Mouse (Mus musculus) thymus, adult 2 months (tissue): Measurements from ENCODE around the gene 1700066M21Rik. TPM values are rescaled to one million over a fixed set of nuclear protein-coding genes. Genes with fewer than 3 reads are reported as not detected.
A peak's percentile ranks its signal among the peaks of the same experiment; 100 is the strongest.

Experiments
- DNase-seq: peaks from one replicate; pipeline ENCODE4 v3.0.0; 2021
- H3K27ac ChIP-seq: fragments of 200-500 bp; 2 replicates; pipeline ENCODE4 v1.5.1; 2012; ENCODE audit warnings: low read length, control low read depth; ENCODE audit not compliant: control insufficient read depth, insufficient read depth
- H3K27me3 ChIP-seq: fragments of 200-500 bp; 2 replicates; pipeline ENCODE4 v1.6.1; 2012; ENCODE audit warnings: mild to moderate bottlenecking, low read length, moderate library complexity, mixed read lengths; ENCODE audit not compliant: control insufficient read depth, insufficient read depth
- H3K36me3 ChIP-seq: fragments of 200-500 bp; 2 replicates; pipeline ENCODE4 v1.6.1; 2012; ENCODE audit warnings: mild to moderate bottlenecking, low read length, moderate library complexity; ENCODE audit not compliant: control insufficient read depth, insufficient read depth
- H3K4me1 ChIP-seq: fragments of 200-500 bp; replicated peaks from 2 replicates; pipeline ENCODE4 v1.6.1; 2012; ENCODE audit warnings: low read length; ENCODE audit not compliant: control insufficient read depth, insufficient read depth
- H3K4me3 ChIP-seq: fragments of 200-500 bp; 2 replicates; pipeline ENCODE4 v1.5.1; 2012; ENCODE audit warnings: mild to moderate bottlenecking, low read length, control low read depth, moderate library complexity; ENCODE audit not compliant: control insufficient read depth, insufficient read depth
- CTCF ChIP-seq: fragments of 200-500 bp; IDR thresholded peaks from 2 replicates; pipeline ENCODE4 v1.5.1; 2012; ENCODE audit warnings: mild to moderate bottlenecking, control low read depth, low read length, moderate library complexity, borderline replicate concordance; ENCODE audit not compliant: control insufficient read depth, poor library complexity, insufficient read depth; ENCODE audit errors: extremely low read depth
- POLR2A ChIP-seq: fragments of 200-500 bp; IDR thresholded peaks from 2 replicates; pipeline ENCODE4 v1.6.1; 2012; ENCODE audit warnings: mild to moderate bottlenecking, low read length, control low read depth, moderate library complexity; ENCODE audit not compliant: control insufficient read depth, poor library complexity, insufficient read depth; ENCODE audit errors: extremely low read depth
- WGBS: fragments of 180-500 bp; shearing (Covaris S2); methylation state at CpG from one replicate; pipeline ENCODE4 v1.1.7; 2018; 5-methylcytosine and 5-hydroxymethylcytosine counted together
- polyA plus RNA-seq: library from polyadenylated mRNA; depleted of rRNA; stranded (reverse); fragments of >200 nt; gene quantifications from 2 replicates; pipeline ENCODE4 v1.2.3, GENCODE M21; 2012

Gene 1700066M21Rik
- polyA plus RNA-seq, 1 experiment, result 22.9 TPM

DNA sequence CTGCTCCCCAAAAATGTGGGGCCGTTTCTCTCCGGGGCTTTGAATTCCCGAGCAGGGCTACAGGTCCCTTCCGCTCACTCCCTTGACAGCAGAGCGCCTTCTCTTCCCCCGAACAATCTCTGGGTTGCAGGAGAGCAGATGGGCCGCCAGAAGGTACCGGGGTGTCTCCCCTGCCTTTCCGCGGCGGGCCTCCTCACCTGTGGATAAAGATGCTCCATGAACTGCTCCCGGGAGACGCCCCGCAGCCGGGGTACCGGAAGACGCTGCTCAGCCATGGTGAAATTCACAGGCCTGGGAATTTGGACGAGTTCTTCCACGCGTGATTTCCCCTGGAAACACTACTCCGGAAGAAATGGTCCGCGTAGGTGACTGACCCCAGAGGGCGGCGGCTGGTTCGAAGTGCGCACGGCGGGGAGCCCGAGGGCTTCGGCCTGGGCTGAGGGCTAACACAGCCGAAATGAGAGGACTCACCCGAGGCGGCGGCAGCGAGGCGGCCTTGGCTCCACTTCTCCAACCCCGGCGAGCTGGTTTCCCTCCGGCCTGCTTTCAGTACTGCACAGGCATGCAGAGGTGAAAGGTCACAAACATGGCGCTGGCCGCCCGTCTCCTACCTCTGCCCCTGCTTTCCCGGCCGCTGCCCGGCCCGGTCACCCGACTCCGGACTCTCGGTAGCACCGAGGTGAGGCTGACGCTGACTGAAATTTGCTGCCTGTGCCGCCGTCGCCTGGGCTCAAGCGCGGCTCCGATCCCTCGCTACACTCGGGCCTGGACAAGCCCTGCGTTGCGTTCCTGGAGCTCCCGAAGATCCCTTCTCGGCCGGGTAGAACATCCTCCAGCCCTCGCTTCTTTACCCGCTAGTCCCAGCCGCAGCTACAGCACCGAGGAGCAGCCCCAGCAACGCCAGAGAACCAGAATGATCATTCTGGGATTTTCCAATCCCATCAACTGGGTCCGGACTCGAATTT lies 29.0 kb downstream of the 1700066M21Rik start, which contains the start of the genes Maip1 and Tyw5:
Gene Maip1, plus strand, starts transcription at position 142 of the 965 bp plus-strand sequence.
Gene Tyw5, minus strand, starts transcription at position 915 of the 965 bp plus-strand sequence.
- Histone ChIP-seq H3K4me3 (peak within 1 kb of the TSS; percentile 61), H3K27me3 (no peaks in the 10 kb centered on the region), H3K4me1 (peaks cover 6% of the 10 kb centered on the region; the same call in 1 of the 2 replicates), H3K27ac (no peak within 1 kb of the TSS), H3K36me3 (no peaks in the 10 kb centered on the region)
- WGBS, result under 1% methylated on average over 72 of the region's 72 CpGs
- no peak for TF ChIP-seq CTCF
- TF ChIP-seq POLR2A, result 0 out of 2 replicates have a peak, but pooled peaks have one; percentile 19
- peak; percentile 78 for DNase-seq

DNA sequence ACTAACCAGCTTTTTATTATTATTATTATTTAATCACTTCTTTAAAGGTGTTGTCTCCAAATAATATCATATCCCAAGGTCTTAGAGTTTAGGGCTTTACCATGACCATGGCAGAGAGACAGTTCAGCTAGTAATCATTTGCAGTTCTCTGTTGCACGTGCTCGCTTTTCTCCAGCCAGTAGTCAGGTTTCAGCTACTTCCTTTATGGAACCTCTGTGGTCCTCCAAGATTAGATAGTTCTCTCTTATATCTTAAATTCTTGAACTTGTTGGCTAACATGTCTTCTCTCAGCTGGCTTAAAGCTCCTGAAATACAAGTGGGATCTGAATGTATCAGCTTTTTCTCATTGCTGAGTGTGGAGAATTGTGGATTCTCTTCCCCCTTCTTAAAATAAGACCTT lies 31.6 kb downstream of the 1700066M21Rik start:
- DNase-seq, result no peak
- Histone ChIP-seq H3K4me3 (no peak overlapping the region), H3K27me3 (no peaks in the 10 kb centered on the region), H3K4me1 (peaks cover 6% of the 10 kb centered on the region; the same call in 1 of the 2 replicates), H3K36me3 (peaks cover 24% of the 10 kb centered on the region), H3K27ac (no peak overlapping the region)
- TF ChIP-seq CTCF (no peak), POLR2A (no peak)
- 97% methylated on average over 2 of the region's 2 CpGs for WGBS

DNA sequence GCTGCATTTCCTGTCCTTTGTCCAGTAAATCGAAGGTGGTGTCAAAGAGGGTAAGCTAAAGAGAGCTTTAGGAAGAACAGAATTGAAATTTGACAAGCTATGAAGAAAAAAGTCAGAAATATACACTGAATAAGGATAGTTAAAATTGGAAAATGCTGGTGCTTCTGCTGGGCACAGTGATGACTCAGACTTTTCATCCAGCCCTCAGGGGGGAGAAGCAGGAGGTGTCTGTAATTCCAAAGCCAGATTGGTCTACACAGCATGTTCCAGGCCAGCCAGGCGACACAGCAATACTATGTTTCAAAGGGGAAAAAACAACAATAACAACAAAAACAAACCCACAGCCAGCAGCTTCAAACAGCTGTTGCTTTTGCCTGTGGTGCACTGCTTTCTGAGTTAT lies 36.0 kb downstream of the 1700066M21Rik start:
- no peak for DNase-seq
- TF ChIP-seq CTCF (no peak), POLR2A (no peak)
- Histone ChIP-seq H3K36me3 (peaks cover 33% of the 10 kb centered on the region), H3K4me3 (no peak overlapping the region), H3K27ac (no peak overlapping the region), H3K4me1 (no peaks in the 10 kb centered on the region), H3K27me3 (no peaks in the 10 kb centered on the region)
- WGBS, result 88% methylated on average over 2 of the region's 2 CpGs

DNA sequence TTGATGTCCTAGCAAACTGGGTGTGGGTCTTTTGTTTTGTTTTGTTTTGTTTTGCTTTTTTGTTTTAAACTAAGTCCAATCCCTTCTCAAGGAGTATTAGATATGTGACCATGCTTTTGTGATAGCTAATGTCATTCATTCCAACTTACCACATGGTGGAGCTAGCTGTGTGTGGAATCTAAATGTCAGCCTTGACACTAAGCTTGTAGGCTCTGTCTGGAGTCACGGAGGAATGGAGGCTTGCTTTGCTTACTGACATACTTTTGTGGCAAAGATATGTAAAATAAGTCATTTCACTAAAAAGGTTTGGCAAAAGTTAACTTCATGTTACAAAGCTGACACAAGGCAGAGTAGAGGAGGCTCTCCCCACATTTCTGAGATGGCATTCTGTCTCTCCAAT lies 46.3 kb downstream of the 1700066M21Rik start:
- DNase-seq, result no peak
- Histone ChIP-seq H3K4me1 (no peaks in the 10 kb centered on the region), H3K27me3 (no peaks in the 10 kb centered on the region), H3K4me3 (no peak overlapping the region), H3K27ac (no peak overlapping the region), H3K36me3 (no peaks in the 10 kb centered on the region)
- WGBS, result 10% methylated on average over 1 of the region's 1 CpGs
- TF ChIP-seq POLR2A (no peak), CTCF (no peak)

DNA sequence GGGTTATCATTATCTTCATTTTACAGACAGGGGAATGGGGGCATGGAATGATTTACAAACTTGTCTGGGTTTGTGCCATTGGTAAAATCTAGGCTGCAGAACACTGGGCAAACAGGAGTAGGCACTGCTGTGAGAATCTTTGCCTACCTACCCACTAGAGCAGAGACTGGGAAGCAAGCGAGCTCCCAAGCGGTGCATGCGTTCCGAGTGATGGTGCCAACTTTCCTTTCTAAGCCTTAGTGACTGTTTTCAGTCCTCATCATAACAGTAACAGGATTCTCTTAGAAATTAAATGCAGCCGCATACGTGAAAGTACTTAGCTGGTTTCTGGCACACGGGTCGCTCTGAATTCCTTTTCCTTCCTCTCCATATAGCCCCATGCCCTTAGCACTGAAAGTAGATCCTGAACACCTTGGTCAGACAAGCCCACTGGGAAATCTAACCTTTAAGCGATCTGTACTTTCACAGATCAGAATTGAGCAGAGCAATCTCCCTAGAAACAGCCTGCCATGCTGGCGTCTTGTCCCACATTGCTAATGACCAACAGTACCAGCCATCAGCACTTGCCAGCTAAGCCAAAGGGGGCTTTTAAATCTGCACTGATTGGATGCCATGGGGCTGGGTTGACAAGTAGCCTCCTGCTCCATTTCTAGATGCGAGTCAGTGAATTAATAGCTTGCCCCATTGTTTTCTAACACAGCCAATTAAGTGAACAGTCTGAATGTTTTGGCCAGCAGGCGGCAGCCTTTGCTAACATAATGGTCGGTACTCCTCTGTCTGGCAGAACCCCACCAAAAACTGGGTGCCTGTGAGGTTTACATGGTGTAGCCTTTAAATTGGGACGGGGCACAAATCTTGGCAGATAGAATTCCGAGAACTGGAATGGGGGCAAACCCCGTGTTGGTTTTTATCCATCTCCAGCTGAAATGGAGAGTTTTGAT lies 51.2 kb downstream of the 1700066M21Rik start:
- DNase-seq, result peak; percentile 87
- 56% methylated on average over 16 of the region's 16 CpGs for WGBS

DNA sequence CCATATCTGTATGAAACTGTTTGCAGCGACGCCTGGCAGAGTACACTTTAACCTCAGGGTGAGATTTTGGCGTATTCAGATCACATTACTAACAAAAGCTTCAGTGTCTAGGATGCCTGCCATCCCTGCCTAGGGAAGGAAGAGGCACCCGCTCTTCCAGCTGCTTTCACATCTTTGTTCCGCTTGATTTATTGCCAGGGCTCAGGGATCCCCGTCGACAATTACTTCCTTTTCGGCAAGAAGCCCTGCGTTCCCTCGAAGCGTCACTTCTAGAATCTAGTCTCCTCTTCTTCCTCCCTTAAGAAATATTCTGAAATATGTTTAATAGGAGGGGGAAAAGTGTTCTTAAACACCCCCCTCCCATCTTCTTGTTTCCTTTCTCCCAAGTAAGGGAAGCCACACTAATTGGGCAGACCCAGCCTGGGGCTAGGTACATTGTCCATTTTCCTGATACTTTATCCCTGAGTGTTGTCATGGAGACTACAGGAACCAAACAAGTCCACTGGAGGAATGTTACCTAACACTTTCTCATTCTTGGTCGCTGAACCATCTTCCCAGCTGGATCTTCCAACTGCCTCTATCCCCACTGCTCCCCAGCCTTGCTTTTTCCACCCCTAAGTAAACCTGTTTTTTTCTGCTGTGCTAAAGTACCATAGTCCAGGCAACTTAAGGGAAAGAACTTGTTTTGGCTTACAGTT lies 52.5 kb downstream of the 1700066M21Rik start:
- H3K27ac ChIP-seq, result no peak overlapping the region
- no peaks in the 10 kb centered on the region for H3K4me1 ChIP-seq
- no peaks in the 10 kb centered on the region for H3K36me3 ChIP-seq
- H3K27me3 ChIP-seq, result no peaks in the 10 kb centered on the region
- H3K4me3 ChIP-seq, result no peak overlapping the region
- WGBS, result 9% methylated on average over 12 of the region's 12 CpGs
- no peak for DNase-seq
- TF ChIP-seq POLR2A (no peak), CTCF (no peak)

More for the DNA sequence above, 51.2 kb downstream of the 1700066M21Rik start:
- no peaks in the 10 kb centered on the region for H3K4me1 ChIP-seq
- no peak for TF ChIP-seq POLR2A
- TF ChIP-seq CTCF, result no peak
- H3K36me3 ChIP-seq, result no peaks in the 10 kb centered on the region
- no peak overlapping the region for H3K4me3 ChIP-seq
- no peak overlapping the region for H3K27ac ChIP-seq
- H3K27me3 ChIP-seq, result no peaks in the 10 kb centered on the region
